Mouse (Mus musculus): ENCODE measurements around the gene Dip2a.

Gene Dip2a

DNA sequence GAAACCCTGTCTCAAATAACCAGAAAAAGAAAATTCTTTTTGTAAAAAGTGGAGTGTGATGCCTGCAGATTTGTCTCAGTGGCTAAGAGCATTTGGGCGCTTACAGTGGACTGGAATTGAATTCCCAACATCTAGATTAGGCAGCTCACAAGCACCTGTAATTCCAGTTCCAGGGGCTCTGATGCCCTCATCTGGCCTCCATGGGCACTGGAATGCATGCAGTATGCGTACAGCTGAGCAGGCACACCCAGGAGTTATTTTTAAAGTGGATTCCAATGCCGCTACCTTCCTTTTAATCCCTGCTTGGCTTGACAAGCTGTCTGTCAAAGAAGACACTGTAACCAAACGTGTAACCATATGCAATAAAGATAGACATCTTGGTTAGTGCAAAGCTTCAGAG is 105.7 kb downstream of the Dip2a start:
- DNase-seq = no peak

DNA sequence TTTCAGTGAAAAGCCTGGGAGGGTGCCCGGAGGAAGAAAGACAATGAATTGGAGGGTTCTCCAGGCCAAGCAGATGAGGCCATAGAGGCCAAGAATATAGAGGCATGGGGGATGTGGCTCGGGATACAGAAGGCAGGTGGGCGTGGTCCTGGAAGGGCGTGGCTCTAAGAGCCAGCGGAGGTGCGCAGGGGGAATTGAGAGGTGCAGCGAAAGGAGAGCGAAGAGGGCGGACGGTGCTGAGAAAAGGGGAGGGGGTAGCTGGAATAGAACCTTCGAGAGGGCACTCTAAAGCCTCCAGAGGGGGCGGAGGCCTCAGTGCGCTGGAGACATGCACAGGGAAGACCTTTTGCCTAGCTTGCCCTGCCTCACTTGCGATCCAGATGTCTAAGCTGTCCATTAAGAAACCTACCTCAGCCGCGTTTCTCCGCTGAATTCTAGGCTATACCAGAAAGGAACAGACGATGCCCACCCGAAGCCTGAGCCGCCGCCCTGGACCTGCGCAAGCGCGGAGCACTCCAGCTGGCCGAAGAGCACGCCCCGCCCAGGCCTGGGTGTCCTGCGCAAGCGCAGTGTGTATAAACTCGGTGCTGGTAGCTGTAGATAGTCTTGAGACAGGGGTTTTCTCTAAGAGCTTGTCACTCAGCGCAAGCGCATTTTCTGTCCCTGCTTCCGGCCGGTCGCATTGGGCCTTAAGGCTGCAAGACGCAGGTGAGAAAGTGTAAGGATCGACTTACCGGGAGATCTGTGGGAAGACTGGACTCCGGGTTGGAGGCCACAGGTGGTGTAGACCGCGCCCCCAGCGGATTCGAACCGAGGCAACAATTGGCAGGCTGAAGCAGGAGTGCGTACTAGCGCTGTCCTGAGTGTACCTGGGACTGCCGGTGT is 107.5 kb downstream of the Dip2a start, which contains the start of gene Prmt2:
Gene Prmt2, minus strand, starts transcription at position 525 of the 885 bp plus-strand sequence.
- DNase-seq = peak; percentile 90

DNA sequence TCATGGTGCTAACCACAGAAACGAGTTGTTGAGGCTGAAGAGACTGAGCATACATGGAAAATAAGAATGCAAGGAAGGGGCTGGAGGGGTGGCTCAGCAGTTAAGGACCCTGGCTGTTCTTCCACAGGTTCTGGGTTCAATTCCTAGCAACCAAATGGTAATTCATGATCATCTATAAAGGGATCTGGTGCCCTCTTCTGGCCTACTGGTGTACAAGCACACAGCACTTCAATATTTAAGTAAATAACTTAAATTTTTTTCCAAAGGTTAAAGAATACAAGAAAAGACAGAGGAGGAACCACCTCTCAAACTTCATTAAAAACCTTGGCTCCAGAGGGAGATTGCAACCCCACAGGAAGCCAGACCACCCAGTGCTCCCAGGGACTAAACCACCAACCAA is 115.5 kb downstream of the Dip2a start:
- DNase-seq = no peak

DNA sequence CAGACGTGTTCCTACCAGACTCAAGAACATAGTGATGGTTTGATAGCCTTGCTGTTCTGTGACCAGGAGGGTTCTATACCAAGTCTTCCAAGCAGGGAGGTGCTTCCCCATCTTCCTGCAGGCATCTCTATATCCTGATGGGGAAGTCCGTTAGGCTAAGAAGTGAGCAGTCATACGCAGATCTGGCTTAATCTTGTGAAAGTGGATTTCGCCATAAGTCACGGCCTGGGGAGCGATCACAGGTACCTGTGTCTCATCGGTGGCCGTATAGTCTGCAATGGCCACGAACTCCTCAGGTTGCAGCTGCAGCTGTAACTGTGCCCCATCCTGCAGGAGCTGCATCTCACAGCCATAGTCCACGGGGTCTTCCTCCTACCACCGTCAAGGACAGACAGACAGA is 119.1 kb downstream of the Dip2a start:
- no peak for DNase-seq

DNA sequence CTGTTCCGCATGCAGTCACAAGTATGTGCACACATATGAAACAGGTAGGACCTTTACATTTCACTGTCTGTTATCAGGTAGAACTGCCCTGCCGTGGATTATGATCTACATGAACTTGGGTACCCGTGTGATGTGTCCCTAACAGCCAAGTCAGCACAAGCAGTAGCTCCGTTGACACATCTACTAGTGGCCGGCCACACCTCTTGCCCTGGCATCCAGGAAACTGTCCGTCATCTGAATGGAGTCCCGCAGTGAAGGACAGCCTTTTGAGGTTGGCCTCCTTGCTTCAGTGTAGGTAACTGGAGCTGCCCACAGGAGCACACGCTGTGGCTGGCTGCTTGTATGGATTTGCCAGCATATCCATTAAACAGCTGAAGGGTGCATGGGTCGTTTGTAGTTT is 126.9 kb downstream of the Dip2a start:
- DNase-seq = no peak

DNA sequence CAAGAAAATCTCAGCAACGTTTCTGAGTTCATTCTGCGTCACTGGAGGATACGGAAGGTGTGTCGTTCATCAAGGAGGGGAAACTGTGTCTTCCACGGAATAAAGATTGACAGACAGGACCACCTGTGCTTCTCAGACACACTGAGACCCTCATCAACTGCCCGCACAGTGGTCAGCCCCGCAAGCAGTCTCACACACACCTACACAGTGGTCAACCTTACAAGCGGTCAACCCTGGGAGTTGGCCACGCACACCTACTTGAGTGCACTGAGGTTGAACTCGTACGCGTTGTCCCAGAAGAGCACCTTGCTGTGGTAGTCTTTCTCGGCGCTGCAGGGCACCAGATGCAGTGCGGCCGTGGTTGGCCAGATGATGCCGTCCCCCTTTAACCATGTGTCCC is 128.0 kb downstream of the Dip2a start:
- DNase-seq = no peak

DNA sequence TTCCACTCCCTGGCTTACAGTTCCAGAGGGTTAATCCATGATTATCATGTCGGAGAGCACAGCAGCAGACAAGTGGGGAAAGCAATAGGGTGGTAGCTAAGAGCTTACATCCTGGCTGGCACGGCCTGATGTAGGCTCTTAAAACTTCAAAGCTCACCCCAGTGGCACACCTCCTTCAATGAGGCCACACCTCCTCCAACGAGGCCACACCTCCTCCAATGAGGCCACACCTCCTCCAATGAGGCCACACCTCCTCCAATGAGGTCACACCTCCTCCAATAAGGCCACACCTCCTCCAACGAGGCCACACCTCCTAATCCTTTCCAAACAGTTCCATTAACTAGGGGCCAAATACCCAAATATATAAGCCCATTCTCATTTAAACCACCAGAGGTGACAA is 130.9 kb downstream of the Dip2a start:
- DNase-seq = no peak

DNA sequence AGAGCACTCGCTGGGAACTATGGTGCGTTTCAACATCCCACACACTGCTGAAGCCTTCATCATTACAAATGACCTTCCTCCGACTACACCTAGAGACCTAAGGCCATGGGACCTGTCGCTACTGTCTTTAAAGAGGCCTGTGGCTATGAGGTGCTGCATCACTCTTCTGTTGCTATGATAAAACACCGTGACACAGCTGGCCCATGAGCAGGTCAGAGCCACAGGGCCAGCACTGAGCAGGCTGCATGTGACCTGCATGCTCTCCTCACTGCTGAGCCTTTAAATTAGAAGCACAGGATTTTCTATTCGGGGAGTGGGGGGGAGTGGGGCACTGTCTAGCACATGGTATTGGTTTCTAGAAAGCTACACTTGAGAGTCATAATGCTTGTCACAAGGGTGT is 133.0 kb downstream of the Dip2a start:
- no peak for DNase-seq

DNA sequence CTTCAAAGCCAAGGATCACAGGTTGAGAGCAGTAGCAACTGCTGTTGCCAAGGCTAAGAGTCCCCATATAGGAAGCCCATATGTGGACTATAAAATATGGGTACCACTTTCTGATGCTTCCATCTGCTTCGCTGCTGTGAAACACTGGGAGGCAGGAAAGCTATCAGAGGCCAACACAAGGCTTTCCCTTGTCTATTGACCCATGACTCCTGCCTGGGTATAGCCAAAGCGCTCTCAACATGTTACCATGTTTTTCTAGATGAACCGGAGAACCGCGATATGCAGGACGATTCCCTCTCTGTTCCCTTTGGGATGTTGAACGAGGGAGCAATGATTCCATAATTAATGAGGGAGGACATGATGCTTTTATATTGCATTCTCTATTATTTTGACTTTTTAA is 134.3 kb downstream of the Dip2a start:
- DNase-seq = no peak

Measured in thymus, postnatal 14 days (tissue).